Mouse (Mus musculus) heart, postnatal 0 days (tissue): ENCODE results near the gene Spsb3.

Experiments used
- CTCF ChIP-seq: IDR thresholded peaks from 2 replicates; pipeline ENCODE4 v1.5.1; 2016; ENCODE audit warnings: antibody characterized with exemption, control low read depth, low read depth
- EP300 ChIP-seq: IDR thresholded peaks from 2 replicates; pipeline ENCODE4 v1.6.1; 2016; ENCODE audit warnings: antibody characterized with exemption, low read depth

DNA sequence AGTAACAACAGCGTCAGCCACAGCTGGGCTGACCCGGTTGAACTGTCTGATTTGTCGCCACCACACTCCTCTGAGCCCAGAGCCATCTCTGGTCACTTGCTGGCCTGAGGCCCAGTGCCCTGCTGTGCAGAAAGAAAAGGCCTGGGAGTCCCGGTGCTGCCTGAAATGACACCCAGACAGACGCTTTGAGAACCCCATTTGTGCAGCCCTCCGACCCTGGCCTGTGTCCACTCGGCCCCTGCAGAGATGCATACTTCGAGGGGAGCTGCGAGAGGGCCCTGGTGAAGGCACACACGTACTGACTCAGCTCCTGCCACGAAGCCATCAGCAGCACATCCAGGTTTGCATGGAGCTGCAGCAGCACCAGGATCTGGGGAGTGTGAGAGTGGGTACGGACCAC, 6.3 kb downstream of the Spsb3 start:
- TF ChIP-seq EP300 (no peak), CTCF (no peak)
